Mouse (Mus musculus) CH12.LX (cell line): ENCODE measurements at regions not wholly inside any gene's neighbourhood (a gene's known extent, or its start where the extent isn't known, plus 50 kb on each side); places are given as distances from the start of the nearest gene placed in this dataset.

Experiments used
- DNase-seq: peaks from one replicate; pipeline ENCODE4 v3.0.0-alpha.2; 2013; ENCODE audit errors: extremely low read depth
- H3K27ac ChIP-seq: 2 replicates; pipeline ENCODE4 v1.5.1; 2012; ENCODE audit warnings: low read depth, mild to moderate bottlenecking, control low read depth, moderate library complexity; ENCODE audit not compliant: insufficient read depth
- H3K27me3 ChIP-seq: replicated peaks from 2 replicates; pipeline ENCODE3; 2012; ENCODE audit warnings: inconsistent platforms
- H3K36me3 ChIP-seq, 2 experiments: replicated peaks in 1 of 2; 2 replicates each; pipeline versions ENCODE3 to v1.6.1; 2012; ENCODE audit warnings: inconsistent platforms in 1 of 2, low read length in 1 of 2, mild to moderate bottlenecking in 1 of 2, mixed read lengths in 1 of 2, moderate library complexity in 1 of 2; ENCODE audit not compliant: control insufficient read depth in 1 of 2, insufficient read depth in 1 of 2
- H3K4me1 ChIP-seq, 2 experiments: 2 replicates each; pipeline ENCODE4 v1.6.1; 2012; ENCODE audit warnings: inconsistent platforms in 1 of 2, moderate library complexity in 1 of 2; ENCODE audit not compliant: insufficient read depth in 2 of 2, control insufficient read depth in 1 of 2
- H3K4me2 ChIP-seq: 2 replicates; pipeline ENCODE4 v1.6.1; 2012; ENCODE audit warnings: low read depth, mild to moderate bottlenecking, control low read depth; ENCODE audit not compliant: poor library complexity, insufficient read depth, severe bottlenecking
- H3K4me3 ChIP-seq, 3 experiments: fragments of 150-350 bp in 1 of 3; sonication (generic) in 1 of 3; replicated peaks in 1 of 3; 2 replicates each; pipeline versions ENCODE3 to v1.5.1; 2011 to 2012; ENCODE audit warnings: low read depth in 2 of 3, low read length in 2 of 3, mild to moderate bottlenecking in 2 of 3, moderate library complexity in 2 of 3, control low read depth in 1 of 3, improper control_type of control experiment in 1 of 3, inconsistent platforms in 1 of 3, mixed read lengths in 1 of 3; ENCODE audit not compliant: poor library complexity in 1 of 3
- H3K79me2 ChIP-seq: replicated peaks from 2 replicates; pipeline ENCODE4 v1.6.1; 2012; ENCODE audit warnings: mild to moderate bottlenecking, moderate library complexity; ENCODE audit not compliant: control insufficient read depth, poor library complexity, insufficient read depth, severe bottlenecking; ENCODE audit errors: extremely low read depth
- H3K9ac ChIP-seq: 2 replicates; pipeline ENCODE4 v1.6.1; 2012; ENCODE audit warnings: low read depth, mild to moderate bottlenecking, control low read depth, moderate library complexity; ENCODE audit not compliant: insufficient read depth
- H3K9me3 ChIP-seq: replicated peaks from 2 replicates; pipeline ENCODE3; 2012; ENCODE audit warnings: low read length, inconsistent platforms, mixed read lengths
- CHD1 ChIP-seq: IDR thresholded peaks from 2 replicates; pipeline ENCODE4 v1.6.1; 2012; ENCODE audit warnings: low read depth, low read length, improper control_type of control experiment, inconsistent platforms
- ELF1 ChIP-seq: IDR thresholded peaks from 2 replicates; pipeline ENCODE4 v1.6.1; 2014; ENCODE audit warnings: low read depth, mild to moderate bottlenecking, inconsistent platforms, low read length, improper control_type of control experiment
- ETS1 ChIP-seq: conservative IDR thresholded peaks from 2 replicates; pipeline ENCODE4 v1.6.1; 2012; ENCODE audit warnings: low read depth, mild to moderate bottlenecking, inconsistent platforms, low read length, improper control_type of control experiment, moderate library complexity
- GABPA ChIP-seq: IDR thresholded peaks from 2 replicates; pipeline ENCODE4 v1.6.1; 2012; ENCODE audit warnings: low read depth, low read length, improper control_type of control experiment, inconsistent platforms; ENCODE audit not compliant: insufficient replicate concordance
- JUN ChIP-seq: IDR thresholded peaks from 2 replicates; pipeline ENCODE4 v1.6.1; 2011; ENCODE audit warnings: low read depth, mild to moderate bottlenecking, low read length, improper control_type of control experiment, moderate library complexity; ENCODE audit not compliant: insufficient read depth
- JUND ChIP-seq: conservative IDR thresholded peaks from 2 replicates; pipeline ENCODE4 v1.6.1; 2011; ENCODE audit warnings: low read depth, low read length, improper control_type of control experiment
- MAZ ChIP-seq: IDR thresholded peaks from 2 replicates; pipeline ENCODE4 v1.6.1; 2012; ENCODE audit warnings: low read depth, mild to moderate bottlenecking, inconsistent platforms, low read length, improper control_type of control experiment, moderate library complexity
- MEF2A ChIP-seq: IDR thresholded peaks from 2 replicates; pipeline ENCODE4 v1.6.1; 2014; ENCODE audit warnings: low read depth, mild to moderate bottlenecking, inconsistent platforms, low read length, improper control_type of control experiment, borderline replicate concordance
- MYC ChIP-seq: IDR thresholded peaks from 2 replicates; pipeline ENCODE4 v1.6.1; 2011; ENCODE audit warnings: low read depth, mild to moderate bottlenecking, improper control_type of control experiment, low read length
- NELFE ChIP-seq: IDR thresholded peaks from 2 replicates; pipeline ENCODE4 v1.6.1; 2011; ENCODE audit warnings: low read depth, low read length, improper control_type of control experiment
- NRF1 ChIP-seq: IDR thresholded peaks from 2 replicates; pipeline ENCODE4 v1.6.1; 2014; ENCODE audit warnings: low read depth, mild to moderate bottlenecking, inconsistent platforms, low read length, improper control_type of control experiment, moderate library complexity
- POLR2A ChIP-seq: IDR thresholded peaks from 2 replicates; pipeline ENCODE4 v1.6.1; 2011; ENCODE audit warnings: low read depth, mild to moderate bottlenecking, improper control_type of control experiment, low read length
- RAD21 ChIP-seq: IDR thresholded peaks from 2 replicates; pipeline ENCODE4 v1.6.1; 2011; ENCODE audit warnings: low read depth, mild to moderate bottlenecking, low read length, improper control_type of control experiment, moderate library complexity
- USF1 ChIP-seq: IDR thresholded peaks from 2 replicates; pipeline ENCODE4 v1.6.1; 2014; ENCODE audit warnings: low read depth, mild to moderate bottlenecking, inconsistent platforms, low read length, improper control_type of control experiment
- ZKSCAN1 ChIP-seq: IDR thresholded peaks from 2 replicates; pipeline ENCODE4 v1.6.1; 2012; ENCODE audit warnings: low read depth, inconsistent platforms, low read length, improper control_type of control experiment, borderline replicate concordance
- ZMIZ1 ChIP-seq: IDR thresholded peaks from 2 replicates; pipeline ENCODE4 v1.6.1; 2012; ENCODE audit warnings: low read depth, mild to moderate bottlenecking, inconsistent platforms, low read length, improper control_type of control experiment
- ZNF384 ChIP-seq: IDR thresholded peaks from 2 replicates; pipeline ENCODE4 v1.6.1; 2012; ENCODE audit warnings: low read depth, low read length, improper control_type of control experiment, inconsistent platforms
- dilution Hi-C: fragments of 300-500 bp; cut with MboI; formaldehyde crosslinking; loops from 2 replicates; pipeline ENCODE4 v1.14.3; 2020; ENCODE audit warnings: low sequenced_read_pairs; ENCODE audit not compliant: extremely low pct_unique_long_range_greater_than_20kb, extremely low pct_ligation_motif_present
- in situ Hi-C: fragments of 300-500 bp; cut with MboI; formaldehyde crosslinking; loops from 3 replicates; pipeline ENCODE4 v1.14.3; 2019; ENCODE audit warnings: low sequenced_read_pairs, low pct_ligation_motif_present, low pct_unique_long_range_greater_than_20kb, mixed read lengths

- in situ Hi-C loops (no loop called here), dilution Hi-C loops (no loop called here)
- no peak overlapping the region for H3K4me3 ChIP-seq
Observed at GRCm38 (mm10) chr3:133972774-133973173, 263.5 kb upstream of the Cxxc4 start.

GRCm38 (mm10) chr3:133987681-133988080 is 248.6 kb upstream of the Cxxc4 start:
- in situ Hi-C loops (no loop called here), dilution Hi-C loops (no loop called here)
- TF ChIP-seq JUN (no peak), GABPA (no peak), ZNF384 (no peak), JUND (no peak), NRF1 (no peak), MYC (no peak), ELF1 (no peak)
- no peak for DNase-seq
- Histone ChIP-seq H3K4me3 (no peak overlapping the region), H3K27ac (no peak overlapping the region), H3K36me3 (no peaks in the 10 kb centered on the region), H3K9ac (no peak overlapping the region), H3K4me2 (no peak overlapping the region), H3K4me1 (no peaks in the 10 kb centered on the region), H3K9me3 (no peaks in the 10 kb centered on the region), H3K27me3 (no peaks in the 10 kb centered on the region), H3K79me2 (no peaks in the 10 kb centered on the region)

More at GRCm38 (mm10) chr3:133972774-133973173, 263.5 kb upstream of the Cxxc4 start:
- H3K4me1 ChIP-seq, result no peaks in the 10 kb centered on the region
- no peak overlapping the region for H3K9ac ChIP-seq
- H3K36me3 ChIP-seq, result no peaks in the 10 kb centered on the region
- H3K4me2 ChIP-seq, result no peak overlapping the region
- no peaks in the 10 kb centered on the region for H3K27me3 ChIP-seq
- no peak overlapping the region for H3K27ac ChIP-seq
- no peak for DNase-seq
- no peaks in the 10 kb centered on the region for H3K9me3 ChIP-seq
- no peak for TF ChIP-seq POLR2A
- no peak for TF ChIP-seq CHD1
- TF ChIP-seq MAZ, result no peak
- TF ChIP-seq RAD21, result no peak
- no peak for TF ChIP-seq ZKSCAN1
- TF ChIP-seq ETS1, result no peak
- TF ChIP-seq ZMIZ1, result no peak
- no peak for TF ChIP-seq NELFE
- no peak for TF ChIP-seq ZNF384
- no peak for TF ChIP-seq MEF2A
- no peak for TF ChIP-seq USF1
- no peak for TF ChIP-seq MYC
- no peaks in the 10 kb centered on the region for H3K79me2 ChIP-seq
